Mouse (Mus musculus): ENCODE data around the gene Gm17409. TPM values are rescaled to one million over a fixed set of nuclear protein-coding genes. Genes with fewer than 3 reads are reported as not detected.
A peak's percentile ranks its signal among the peaks of the same experiment; 100 is the strongest.

Gene Gm17409
- polyA plus RNA-seq, 1 experiment from 2014 or later = not detected

- Histone ChIP-seq H3K36me3 (peaks cover 43% of the 10 kb centered on the region), H3K9me3 (replicated peaks) (no peaks in the 10 kb centered on the region)
- 90% methylated on average over 8 of the region's 8 CpGs for WGBS
Observed at GRCm38 (mm10) chr2:58456843-58457487, 13.0 kb upstream of the Gm17409 start.

GRCm38 (mm10) chr2:58457488-58457865, 12.4 kb upstream of the Gm17409 start:
- Histone ChIP-seq H3K4me3 (no peak overlapping the region), H3K36me3 (peaks cover 48% of the 10 kb centered on the region), H3K27me3 (no peaks in the 10 kb centered on the region), H3K4me2 (no peak overlapping the region), H3K27ac (no peak overlapping the region), H3K4me1 (replicated peaks) (peaks cover 6% of the 10 kb centered on the region; the same call in 1 of the 2 replicates), H3K9ac (no peak overlapping the region), H3K9me3 (replicated peaks) (no peaks in the 10 kb centered on the region)
- no peak for ATAC-seq (replicated peaks; ENCODE audit: insufficient number of reproducible peaks, insufficient read depth, low FRiP score, low read depth)
- 94% methylated on average over 5 of the region's 5 CpGs for WGBS

More at GRCm38 (mm10) chr2:58456843-58457487, 13.0 kb upstream of the Gm17409 start:
- H3K27ac ChIP-seq = no peak overlapping the region
- H3K4me2 ChIP-seq = no peak overlapping the region
- no peak for ATAC-seq (replicated peaks; ENCODE audit: insufficient number of reproducible peaks, insufficient read depth, low FRiP score, low read depth)
- H3K9ac ChIP-seq = no peak overlapping the region
- peaks cover 6% of the 10 kb centered on the region; the same call in 1 of the 2 replicates for H3K4me1 ChIP-seq (replicated peaks)
- no peaks in the 10 kb centered on the region for H3K27me3 ChIP-seq
- H3K4me3 ChIP-seq = no peak overlapping the region

DNA sequence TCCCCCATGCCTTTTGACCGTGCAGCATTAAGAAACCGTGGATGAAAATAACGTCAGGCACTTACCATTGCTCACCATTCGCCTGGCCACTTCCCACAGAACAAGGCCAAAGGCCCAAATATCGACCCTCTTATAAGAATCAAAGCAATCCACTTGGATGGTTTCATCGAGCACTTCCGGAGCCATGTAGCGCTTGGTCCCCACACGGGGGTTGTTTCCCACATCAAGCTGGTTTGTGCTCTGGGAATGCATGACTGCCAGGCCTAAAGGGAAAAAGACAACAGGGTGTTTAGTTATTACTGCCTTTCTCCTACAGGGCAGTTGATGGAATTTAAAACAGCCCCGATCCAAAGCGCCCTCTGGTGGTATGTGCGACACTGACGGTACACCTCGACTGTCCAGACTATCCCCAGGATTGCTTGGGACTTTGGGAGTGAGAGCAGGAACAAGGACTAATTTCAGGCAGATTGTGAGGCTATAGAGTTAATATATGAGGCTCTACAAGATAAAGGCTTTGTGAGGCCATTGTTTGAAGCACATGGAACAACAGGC, 11.0 kb upstream of the Gm17409 start:
- Histone ChIP-seq H3K4me3 (no peak overlapping the region), H3K36me3 (peaks cover 59% of the 10 kb centered on the region), H3K9me3 (replicated peaks) (no peaks in the 10 kb centered on the region), H3K27me3 (no peaks in the 10 kb centered on the region), H3K4me1 (replicated peaks) (peaks cover 6% of the 10 kb centered on the region; the same call in 1 of the 2 replicates), H3K4me2 (no peak overlapping the region), H3K9ac (no peak overlapping the region), H3K27ac (no peak overlapping the region)
- ATAC-seq (replicated peaks; ENCODE audit: insufficient number of reproducible peaks, insufficient read depth, low FRiP score, low read depth) = no peak
- 81% methylated on average over 14 of the region's 14 CpGs for WGBS

GRCm38 (mm10) chr2:58470290-58470689, 374 bp downstream of the Gm17409 start:
- 92% methylated on average over 7 of the region's 7 CpGs for WGBS
- Histone ChIP-seq H3K9me3 (replicated peaks) (no peaks in the 10 kb centered on the region), H3K36me3 (peaks cover 48% of the 10 kb centered on the region), H3K9ac (no peak overlapping the region), H3K4me3 (no peak overlapping the region), H3K27ac (no peak overlapping the region), H3K27me3 (no peaks in the 10 kb centered on the region), H3K4me1 (replicated peaks) (no peaks in the 10 kb centered on the region), H3K4me2 (no peak overlapping the region)
- ATAC-seq (replicated peaks; ENCODE audit: insufficient number of reproducible peaks, insufficient read depth, low FRiP score, low read depth) = no peak

GRCm38 (mm10) chr2:58475578-58475977, 5.7 kb downstream of the Gm17409 start:
- Histone ChIP-seq H3K27ac (no peak overlapping the region), H3K36me3 (peaks cover 24% of the 10 kb centered on the region; the same call in 1 of the 2 replicates), H3K9ac (no peak overlapping the region), H3K4me3 (no peak overlapping the region), H3K4me2 (no peak overlapping the region), H3K27me3 (no peaks in the 10 kb centered on the region), H3K4me1 (replicated peaks) (no peaks in the 10 kb centered on the region), H3K9me3 (replicated peaks) (no peaks in the 10 kb centered on the region)
- no peak for ATAC-seq (replicated peaks; ENCODE audit: insufficient number of reproducible peaks, insufficient read depth, low FRiP score, low read depth)
- WGBS = 88% methylated on average over 8 of the region's 8 CpGs

DNA sequence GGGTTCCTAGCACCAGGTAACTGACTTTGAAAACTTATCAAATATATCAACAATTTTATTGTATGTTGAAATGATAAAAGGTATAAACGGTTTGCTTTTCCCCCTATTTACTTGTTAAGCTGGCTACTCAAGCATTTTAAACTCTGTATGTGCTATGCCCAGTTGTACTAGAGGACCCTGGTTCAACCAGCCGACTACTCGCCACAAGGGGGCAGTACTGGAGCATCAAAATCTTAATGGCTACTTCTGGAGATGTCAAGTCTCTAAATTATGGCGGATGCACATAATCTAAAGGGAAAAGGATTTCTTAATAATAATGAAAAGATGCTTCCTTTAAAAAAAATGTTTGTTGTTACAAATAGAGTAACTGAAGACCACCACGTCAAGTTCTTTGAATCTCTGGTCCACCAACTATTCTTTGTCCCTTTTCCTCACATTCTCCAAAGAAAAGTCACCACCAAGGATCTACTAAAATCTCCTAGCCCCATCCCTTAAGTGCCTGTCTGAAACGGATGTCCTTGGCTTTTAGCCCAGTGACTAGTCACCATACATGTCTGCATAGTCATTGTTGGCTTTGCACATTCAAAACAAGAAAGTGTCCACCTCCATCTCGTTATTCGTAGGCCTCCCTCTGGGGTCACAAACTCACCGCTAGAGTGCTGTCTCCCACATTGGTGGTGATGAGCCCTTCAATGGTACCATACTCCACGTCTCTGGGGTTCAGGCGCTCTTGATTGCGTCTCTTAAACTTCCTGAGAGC, 7.2 kb downstream of the Gm17409 start:
- Histone ChIP-seq H3K27me3 (no peaks in the 10 kb centered on the region), H3K4me1 (replicated peaks) (peaks cover 7% of the 10 kb centered on the region), H3K9ac (no peak overlapping the region), H3K36me3 (peaks cover 23% of the 10 kb centered on the region; the same call in 1 of the 2 replicates), H3K4me2 (no peak overlapping the region), H3K9me3 (replicated peaks) (no peaks in the 10 kb centered on the region), H3K27ac (no peak overlapping the region), H3K4me3 (no peak overlapping the region)
- peak; percentile 64; the same call in 1 of the 2 replicates for ATAC-seq (replicated peaks; ENCODE audit: insufficient number of reproducible peaks, insufficient read depth, low FRiP score, low read depth)
- WGBS = 53% methylated on average over 12 of the region's 12 CpGs

DNA sequence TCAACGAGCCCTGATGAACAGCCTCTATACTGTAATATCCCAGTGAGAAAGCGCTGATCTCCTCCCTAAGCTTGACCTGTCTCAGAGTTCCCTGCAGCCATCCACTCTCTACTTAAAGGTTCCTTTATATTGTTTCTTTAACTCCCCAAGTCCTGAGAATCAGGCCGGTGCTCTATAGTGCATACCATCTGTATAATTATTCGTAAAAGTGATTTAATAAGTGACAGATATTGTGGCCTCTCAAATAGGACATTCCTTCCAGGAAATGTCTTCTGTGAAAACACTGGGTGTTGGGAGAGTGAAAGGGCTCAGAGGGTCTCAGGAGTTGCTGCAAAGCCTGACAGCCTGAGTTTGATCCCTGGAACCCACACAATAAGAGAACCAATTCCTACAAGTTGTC, 8.2 kb downstream of the Gm17409 start:
- Histone ChIP-seq H3K36me3 (peaks cover 23% of the 10 kb centered on the region; the same call in 1 of the 2 replicates), H3K4me1 (replicated peaks) (peaks cover 7% of the 10 kb centered on the region), H3K4me3 (no peak overlapping the region), H3K4me2 (no peak overlapping the region), H3K9me3 (replicated peaks) (no peaks in the 10 kb centered on the region), H3K27ac (no peak overlapping the region), H3K27me3 (no peaks in the 10 kb centered on the region), H3K9ac (no peak overlapping the region)
- 93% methylated on average over 4 of the region's 4 CpGs for WGBS
- no peak for ATAC-seq (replicated peaks; ENCODE audit: insufficient number of reproducible peaks, insufficient read depth, low FRiP score, low read depth)

DNA sequence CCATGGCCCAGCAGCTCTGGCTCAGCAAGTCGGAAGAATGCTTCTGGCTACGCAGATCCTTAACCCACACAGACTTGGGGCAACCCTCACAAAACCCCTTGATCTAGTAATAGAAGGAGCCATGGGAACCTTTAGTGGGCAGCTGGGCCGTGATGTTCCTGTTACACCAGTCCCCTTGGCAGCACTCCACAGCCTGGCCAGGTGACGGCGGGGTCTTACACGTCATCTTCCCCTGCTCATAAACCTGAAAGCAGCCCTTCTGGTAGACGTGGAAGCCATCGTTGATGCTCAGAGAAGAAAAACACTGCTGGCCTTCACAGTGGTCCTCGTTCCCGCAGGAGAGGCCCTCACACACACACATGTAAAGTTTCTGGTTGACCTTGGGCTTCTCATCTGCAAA, 9.6 kb downstream of the Gm17409 start:
- 80% methylated on average over 10 of the region's 10 CpGs for WGBS
- H3K9ac ChIP-seq = no peak overlapping the region
- H3K27me3 ChIP-seq = no peaks in the 10 kb centered on the region
- peaks cover 14% of the 10 kb centered on the region for H3K4me1 ChIP-seq (replicated peaks)
- H3K36me3 ChIP-seq = peaks cover 23% of the 10 kb centered on the region; the same call in 1 of the 2 replicates
- no peak overlapping the region for H3K4me2 ChIP-seq
- H3K4me3 ChIP-seq = no peak overlapping the region
- ATAC-seq (replicated peaks; ENCODE audit: insufficient number of reproducible peaks, insufficient read depth, low FRiP score, low read depth) = no peak
- H3K27ac ChIP-seq = no peak overlapping the region
- H3K9me3 ChIP-seq (replicated peaks) = no peaks in the 10 kb centered on the region

- H3K36me3 ChIP-seq = peaks cover 16% of the 10 kb centered on the region; the same call in 1 of the 2 replicates
- no peak overlapping the region for H3K4me3 ChIP-seq
- no peak for ATAC-seq (replicated peaks; ENCODE audit: insufficient number of reproducible peaks, insufficient read depth, low FRiP score, low read depth)
- H3K27ac ChIP-seq = no peak overlapping the region
- H3K4me1 ChIP-seq (replicated peaks) = peaks cover 24% of the 10 kb centered on the region
- WGBS = 70% methylated on average over 6 of the region's 6 CpGs
- no peak overlapping the region for H3K9ac ChIP-seq
- no peak overlapping the region for H3K4me2 ChIP-seq
- H3K9me3 ChIP-seq (replicated peaks) = no peaks in the 10 kb centered on the region
- no peaks in the 10 kb centered on the region for H3K27me3 ChIP-seq
Observed at GRCm38 (mm10) chr2:58480764-58481163, 10.8 kb downstream of the Gm17409 start.

DNA sequence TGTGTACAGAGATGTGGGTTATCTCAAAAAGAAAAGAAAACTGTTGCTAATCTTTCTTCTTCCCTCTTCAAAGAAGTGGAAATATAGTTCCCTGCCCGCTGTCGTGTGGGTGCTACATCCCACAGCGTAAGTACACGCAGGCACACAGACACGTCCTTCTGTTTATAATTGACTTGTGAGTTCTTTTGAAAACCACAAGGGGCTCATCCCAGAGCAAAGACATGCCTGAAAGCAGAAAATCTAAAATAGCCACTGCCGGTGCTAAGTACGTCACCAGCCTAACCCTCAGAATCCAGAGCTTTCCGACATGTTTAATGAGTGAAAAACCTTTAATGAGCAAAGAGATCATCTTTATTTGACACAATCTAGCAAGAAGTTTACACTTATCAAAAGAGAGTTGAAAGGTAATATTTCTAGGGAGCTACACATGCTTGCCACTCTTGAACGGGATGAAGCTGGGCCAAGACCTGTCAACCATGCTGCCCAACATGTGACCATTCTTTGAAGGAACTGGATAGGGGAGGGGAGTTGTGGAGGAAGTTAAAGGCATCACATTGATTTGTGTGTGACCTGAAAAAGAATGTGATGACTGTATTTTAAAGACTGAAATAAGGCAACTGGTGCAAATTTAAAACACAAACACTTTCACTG, 11.7 kb downstream of the Gm17409 start:
- H3K9me3 ChIP-seq (replicated peaks) = no peaks in the 10 kb centered on the region
- H3K4me1 ChIP-seq (replicated peaks) = peaks cover 30% of the 10 kb centered on the region
- ATAC-seq (replicated peaks; ENCODE audit: insufficient number of reproducible peaks, insufficient read depth, low FRiP score, low read depth) = no peak
- no peak overlapping the region for H3K4me2 ChIP-seq
- no peak overlapping the region for H3K27ac ChIP-seq
- H3K27me3 ChIP-seq = no peaks in the 10 kb centered on the region
- 60% methylated on average over 9 of the region's 9 CpGs for WGBS
- no peak overlapping the region for H3K9ac ChIP-seq
- H3K4me3 ChIP-seq = no peak overlapping the region
- H3K36me3 ChIP-seq = peaks cover 8% of the 10 kb centered on the region; the same call in 1 of the 2 replicates

DNA sequence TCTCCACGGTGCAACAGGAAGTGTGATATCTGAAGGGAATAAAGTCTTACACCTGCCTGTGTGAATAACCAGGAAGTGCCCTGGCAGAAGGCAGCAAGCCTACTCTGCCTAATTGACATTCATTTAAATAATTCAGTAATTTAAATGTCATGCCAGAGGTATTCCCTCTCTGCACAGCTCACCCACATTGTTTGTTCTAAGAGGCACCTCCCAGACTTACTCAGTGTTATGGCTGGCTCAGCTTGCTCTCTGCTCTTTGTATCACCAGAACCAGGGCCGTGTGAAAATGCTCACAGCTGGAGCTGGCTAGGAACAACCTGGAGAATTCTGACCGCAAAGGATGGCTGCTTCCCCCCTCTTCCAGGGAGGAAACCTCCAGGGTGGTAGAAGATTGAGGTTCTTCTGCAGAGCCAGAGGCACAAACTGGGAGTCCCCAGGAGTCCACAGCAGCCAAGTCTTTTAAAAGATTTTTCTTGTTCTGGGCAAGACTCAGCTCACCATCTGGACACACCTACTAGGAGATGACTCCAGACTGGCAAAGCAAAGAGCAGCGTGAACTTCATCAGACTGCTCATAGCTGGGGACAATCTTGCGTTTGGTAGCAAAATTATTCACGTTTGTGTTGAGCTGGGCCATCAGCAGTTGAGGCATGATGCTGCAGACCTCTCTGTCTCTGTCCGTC, 14.5 kb downstream of the Gm17409 start:
- Histone ChIP-seq H3K36me3 (peaks cover 2% of the 10 kb centered on the region; the same call in 1 of the 2 replicates), H3K9ac (no peak overlapping the region), H3K4me2 (no peak overlapping the region), H3K4me1 (replicated peaks) (peaks cover 58% of the 10 kb centered on the region), H3K9me3 (replicated peaks) (no peaks in the 10 kb centered on the region), H3K27ac (peak overlapping the region; percentile 67), H3K27me3 (no peaks in the 10 kb centered on the region), H3K4me3 (no peak overlapping the region)
- WGBS = 28% methylated on average over 7 of the region's 7 CpGs
- ATAC-seq (replicated peaks; ENCODE audit: insufficient number of reproducible peaks, insufficient read depth, low FRiP score, low read depth) = no peak
